Mouse (Mus musculus) myocyte (in vitro differentiated cells): ENCODE results near the gene Bbs4. TPM values are rescaled to one million over a fixed set of nuclear protein-coding genes. Genes with fewer than 3 reads are reported as not detected.

Experiments
- H3K27me3 ChIP-seq: one replicate; pipeline ENCODE4 v1.6.1; 2011; ENCODE audit not compliant: control insufficient read depth, insufficient read depth, insufficient read length
- H3K36me3 ChIP-seq: one replicate; pipeline ENCODE4 v1.6.1; 2011; ENCODE audit not compliant: control insufficient read depth, insufficient read depth
- H3K4me2 ChIP-seq: one replicate; pipeline ENCODE4 v1.6.1; 2011; ENCODE audit warnings: low read depth, control low read depth
- H3K4me3 ChIP-seq: one replicate; pipeline ENCODE4 v1.5.1; 2011; ENCODE audit warnings: mild to moderate bottlenecking, control low read depth, moderate library complexity
- H3K79me2 ChIP-seq: one replicate; pipeline ENCODE4 v1.6.1; 2011; ENCODE audit not compliant: control insufficient read depth, insufficient read depth
- H3ac ChIP-seq: one replicate; pipeline ENCODE4 v1.6.1; 2011; ENCODE audit not compliant: control insufficient read depth, insufficient read length
- CEBPB ChIP-seq: IDR thresholded peaks from 2 replicates; pipeline ENCODE4 v1.6.1; 2011; ENCODE audit warnings: mild to moderate bottlenecking, moderate library complexity; ENCODE audit not compliant: poor library complexity, insufficient read depth, severe bottlenecking
- E2F4 ChIP-seq: IDR thresholded peaks from one replicate; pipeline ENCODE4 v1.6.1; 2011; ENCODE audit warnings: mild to moderate bottlenecking, control low read depth, moderate library complexity; ENCODE audit not compliant: insufficient read depth
- MAX ChIP-seq: IDR thresholded peaks from one replicate; pipeline ENCODE4 v1.6.1; 2011; ENCODE audit warnings: low read depth, mild to moderate bottlenecking, control low read depth
- MYOD1 ChIP-seq, 3 experiments: IDR thresholded peaks; one replicate each; pipeline ENCODE4 v1.6.1; 2011; ENCODE audit warnings: control low read depth in 2 of 3, low read depth in 2 of 3, mild to moderate bottlenecking in 2 of 3, moderate library complexity in 1 of 3; ENCODE audit not compliant: insufficient read length in 2 of 3, control insufficient read depth in 1 of 3
- MYOG ChIP-seq, 3 experiments: IDR thresholded peaks; one replicate each; pipeline ENCODE4 v1.6.1; 2011; ENCODE audit warnings: control low read depth in 2 of 3, low read depth in 2 of 3, mild to moderate bottlenecking in 2 of 3; ENCODE audit not compliant: insufficient read length in 2 of 3, control insufficient read depth in 1 of 3, insufficient read depth in 1 of 3
- POLR2A ChIP-seq: IDR thresholded peaks from one replicate; pipeline ENCODE4 v1.6.1; 2011; ENCODE audit warnings: low read depth, mild to moderate bottlenecking, control low read depth, moderate library complexity; ENCODE audit not compliant: insufficient read length
- POLR2AphosphoS2 ChIP-seq: IDR thresholded peaks from one replicate; pipeline ENCODE4 v1.6.1; 2011; ENCODE audit warnings: low read depth, control low read depth; ENCODE audit not compliant: insufficient read length
- REST ChIP-seq: IDR thresholded peaks from one replicate; pipeline ENCODE4 v1.6.1; 2011; ENCODE audit warnings: mild to moderate bottlenecking, control low read depth, moderate library complexity; ENCODE audit not compliant: insufficient read depth, insufficient read length
- SRF ChIP-seq: IDR thresholded peaks from one replicate; pipeline ENCODE4 v1.6.1; 2011; ENCODE audit warnings: low read depth; ENCODE audit not compliant: control insufficient read depth, insufficient read length
- TCF12 ChIP-seq: IDR thresholded peaks from one replicate; pipeline ENCODE4 v1.6.1; 2011; ENCODE audit warnings: mild to moderate bottlenecking, control low read depth; ENCODE audit not compliant: poor library complexity, insufficient read depth, severe bottlenecking
- TCF3 ChIP-seq: IDR thresholded peaks from one replicate; pipeline ENCODE4 v1.6.1; 2011; ENCODE audit warnings: low read depth, control low read depth; ENCODE audit not compliant: insufficient read length
- USF1 ChIP-seq: IDR thresholded peaks from one replicate; pipeline ENCODE4 v1.6.1; 2011; ENCODE audit warnings: low read depth, mild to moderate bottlenecking, control low read depth, moderate library complexity
- polyA plus RNA-seq: library from polyadenylated mRNA; unstranded; fragments of >200 nt; fragmentation: generic; extraction: Trizol; gene quantifications from one replicate; pipeline ENCODE4 v1.2.1, GENCODE M21; 2012; ENCODE audit warnings: missing spikeins

Gene Bbs4
- polyA plus RNA-seq, 1 experiment: 3.8 TPM

GRCm38 (mm10) chr9:59336539-59336938 lies 16.8 kb downstream of the Bbs4 start:
- TF ChIP-seq POLR2A (no peak), MYOG (IDR thresholded peaks at IDR 0.05; ENCODE audit: control insufficient read depth in 1 of 3, insufficient read depth in 1 of 3, insufficient read length in 2 of 3, low read depth in 2 of 3) (no peak), E2F4 (no peak)
- no peak overlapping the region for H3K4me3 ChIP-seq
- no peaks in the 10 kb centered on the region for H3K36me3 ChIP-seq

GRCm38 (mm10) chr9:59330055-59330454 lies 23.3 kb downstream of the Bbs4 start:
- Histone ChIP-seq H3K4me2 (no peak overlapping the region), H3K79me2 (no peaks in the 10 kb centered on the region), H3ac (no peak overlapping the region), H3K36me3 (peaks cover 11% of the 10 kb centered on the region), H3K27me3 (no peaks in the 10 kb centered on the region), H3K4me3 (no peak overlapping the region)
- TF ChIP-seq MYOD1 (IDR thresholded peaks at IDR 0.05; ENCODE audit: control insufficient read depth in 1 of 3, insufficient read length in 2 of 3, low read depth in 2 of 3) (no peak), SRF (no peak), CEBPB (no peak), POLR2AphosphoS2 (no peak), MAX (no peak), TCF12 (no peak)

More at GRCm38 (mm10) chr9:59336539-59336938, 16.8 kb downstream of the Bbs4 start:
- Histone ChIP-seq H3ac (no peak overlapping the region), H3K27me3 (no peaks in the 10 kb centered on the region), H3K79me2 (no peaks in the 10 kb centered on the region), H3K4me2 (no peak overlapping the region)

GRCm38 (mm10) chr9:59324351-59324750 lies 29.0 kb downstream of the Bbs4 start:
- no peaks in the 10 kb centered on the region for H3K27me3 ChIP-seq
- peaks cover 36% of the 10 kb centered on the region for H3K36me3 ChIP-seq
- TF ChIP-seq USF1 (no peak), MYOD1 (IDR thresholded peaks at IDR 0.05; ENCODE audit: control insufficient read depth in 1 of 3, insufficient read length in 2 of 3, low read depth in 2 of 3) (no peak), REST (no peak), MYOG (IDR thresholded peaks at IDR 0.05; ENCODE audit: control insufficient read depth in 1 of 3, insufficient read depth in 1 of 3, insufficient read length in 2 of 3, low read depth in 2 of 3) (no peak), TCF12 (no peak), POLR2AphosphoS2 (no peak)
- no peak overlapping the region for H3K4me2 ChIP-seq
- no peak overlapping the region for H3K4me3 ChIP-seq
- H3ac ChIP-seq: no peak overlapping the region
- no peaks in the 10 kb centered on the region for H3K79me2 ChIP-seq

DNA sequence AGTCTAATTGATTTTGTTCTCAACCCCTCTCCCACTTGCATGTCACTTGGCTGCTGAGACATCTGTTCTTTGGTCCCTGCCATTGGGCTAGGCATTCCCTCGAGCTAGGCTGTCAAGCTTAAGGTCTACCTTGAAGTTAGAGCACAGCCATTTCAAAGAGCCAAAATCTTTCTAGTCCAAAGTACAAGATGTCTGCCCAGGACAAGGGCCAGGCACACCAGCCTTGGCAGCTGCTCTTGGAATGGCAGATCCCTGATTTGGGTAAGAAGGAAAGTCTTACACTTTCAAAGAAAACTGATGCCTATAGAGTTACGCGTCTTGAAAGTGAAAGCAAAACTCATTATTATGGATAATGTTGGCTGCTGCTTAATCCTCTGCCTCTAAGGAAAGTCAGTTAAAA lies 37.1 kb downstream of the Bbs4 start:
- Histone ChIP-seq H3K79me2 (no peaks in the 10 kb centered on the region), H3K36me3 (peaks cover 27% of the 10 kb centered on the region)
- TF ChIP-seq SRF (no peak), E2F4 (no peak), CEBPB (no peak), MAX (no peak), MYOG (IDR thresholded peaks at IDR 0.05; ENCODE audit: control insufficient read depth in 1 of 3, insufficient read depth in 1 of 3, insufficient read length in 2 of 3, low read depth in 2 of 3) (no peak), TCF3 (no peak), POLR2A (no peak), USF1 (no peak), TCF12 (no peak), REST (no peak), MYOD1 (IDR thresholded peaks at IDR 0.05; ENCODE audit: control insufficient read depth in 1 of 3, insufficient read length in 2 of 3, low read depth in 2 of 3) (no peak), POLR2AphosphoS2 (no peak)

DNA sequence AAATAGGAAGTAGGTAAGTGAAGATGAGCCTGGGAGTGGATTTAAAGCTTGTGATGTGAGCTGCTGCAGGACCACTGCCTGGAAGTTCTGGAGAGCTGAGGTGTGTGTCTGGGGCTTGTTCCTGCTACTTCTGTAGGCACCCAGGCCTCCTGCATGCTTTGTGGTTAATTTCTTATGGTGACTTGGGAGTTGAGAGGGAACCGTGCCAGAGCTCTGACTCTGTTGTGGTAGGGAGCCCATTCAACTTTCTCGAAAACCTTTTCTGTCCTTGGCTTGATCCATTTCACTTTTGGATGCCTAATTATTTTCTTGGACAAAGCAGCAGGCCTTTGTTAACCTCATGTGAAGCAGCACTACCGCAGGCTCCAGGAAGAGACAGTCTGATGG lies 42.0 kb downstream of the Bbs4 start:
- TF ChIP-seq MYOG (IDR thresholded peaks at IDR 0.05; ENCODE audit: control insufficient read depth in 1 of 3, insufficient read depth in 1 of 3, insufficient read length in 2 of 3, low read depth in 2 of 3) (no peak), MYOD1 (IDR thresholded peaks at IDR 0.05; ENCODE audit: control insufficient read depth in 1 of 3, insufficient read length in 2 of 3, low read depth in 2 of 3) (no peak), SRF (no peak)
- H3ac ChIP-seq: no peak overlapping the region
- no peaks in the 10 kb centered on the region for H3K79me2 ChIP-seq
- peaks cover 25% of the 10 kb centered on the region for H3K36me3 ChIP-seq
- H3K4me2 ChIP-seq: peak overlapping the region; percentile 27
- H3K4me3 ChIP-seq: no peak overlapping the region
- H3K27me3 ChIP-seq: no peaks in the 10 kb centered on the region

More for the DNA sequence above, 37.1 kb downstream of the Bbs4 start:
- H3K4me3 ChIP-seq: no peak overlapping the region
- H3K27me3 ChIP-seq: no peaks in the 10 kb centered on the region
- no peak overlapping the region for H3K4me2 ChIP-seq
- no peak overlapping the region for H3ac ChIP-seq
